ENCODE assay signal across 8 mouse cellular contexts in genomic region chr19:40678532-40679307, GRCm38 (mm10).
DNase-seq lines count a peak whose midpoint lies in the region; ATAC-seq and TF ChIP-seq lines count a peak whose summit lies in the region.

No protein-coding gene starts in this region.

- no peak overlapping the region for H3K9ac ChIP-seq in heart, postnatal 0 days (replicated peaks; ENCODE audit: low read depth, low read length)
- H3K9ac ChIP-seq in liver, postnatal 0 days (replicated peaks) = no peak overlapping the region
- no peak overlapping the region for H3K9ac ChIP-seq in stomach, embryonic 16.5 days (ENCODE audit: low read length)

- DNase-seq in left cerebral cortex, adult 2 months (ENCODE audit: extremely low spot score in 1 of 2, low spot score in 2 of 2) = no peak
- no peak for DNase-seq in left cerebral cortex, adult 8-10 months (ENCODE audit: low spot score in 2 of 2)
- DNase-seq in heart, postnatal 0 days (ENCODE audit: low spot score) = peak; percentile 66
- peak; percentile 40 for DNase-seq in liver, postnatal 0 days
- DNase-seq in urinary bladder, postnatal 25 days (ENCODE audit: low spot score) = no peak
- no peak for DNase-seq in right cerebral cortex, postnatal 4 days

- 0 out of 2 replicates have a peak, but pooled peaks cover 15% of the 10 kb centered on the region for H3K4me1 ChIP-seq in heart, postnatal 0 days (ENCODE audit: control insufficient read depth, insufficient read depth)
- H3K4me1 ChIP-seq in liver, postnatal 0 days (ENCODE audit: insufficient read depth) = peaks cover 9% of the 10 kb centered on the region
- H3K4me1 ChIP-seq in stomach, embryonic 16.5 days (ENCODE audit: control insufficient read depth, insufficient read depth, low read length) = no peaks in the 10 kb centered on the region; the same call in 1 of the 2 replicates

- 0 out of 2 replicates have a peak, but pooled peaks have one; percentile 23 for TF ChIP-seq EP300 in heart, postnatal 0 days (IDR thresholded peaks at IDR 0.05; ENCODE audit: low read depth)
- no peak for TF ChIP-seq EP300 in liver, postnatal 0 days (IDR thresholded peaks at IDR 0.05; ENCODE audit: low read depth)

- no peaks in the 10 kb centered on the region for H3K27me3 ChIP-seq in heart, postnatal 0 days (ENCODE audit: control insufficient read depth, insufficient read depth, low read length)
- H3K27me3 ChIP-seq in liver, postnatal 0 days (ENCODE audit: insufficient read depth, low read length) = no peaks in the 10 kb centered on the region
- H3K27me3 ChIP-seq in stomach, embryonic 16.5 days (ENCODE audit: control insufficient read depth, insufficient read depth, low read length) = no peaks in the 10 kb centered on the region

- intact Hi-C loops in left cerebral cortex, adult 2 months (cut with DNase I) = no loop called here

- ATAC-seq in common myeloid progenitor, adult 5-6 weeks (replicated peaks; ENCODE audit: low read depth, poor library complexity, severe bottlenecking) = peak; percentile 87
- ATAC-seq in heart, postnatal 0 days (ENCODE audit: insufficient read depth, low read depth) = peak; percentile 65
- peak; percentile 81 for ATAC-seq in liver, postnatal 0 days
- ATAC-seq in stomach, embryonic 16.5 days (ENCODE audit: insufficient read depth, low FRiP score) = peak; percentile 60; the same call in 1 of the 2 replicates

- no peak overlapping the region for H3K4me3 ChIP-seq in left cerebral cortex, adult 2 months
- H3K4me3 ChIP-seq in heart, postnatal 0 days (ENCODE audit: low read depth, low read length) = no peak overlapping the region
- no peak overlapping the region for H3K4me3 ChIP-seq in liver, postnatal 0 days (ENCODE audit: low read depth, low read length)
- no peak overlapping the region for H3K4me3 ChIP-seq in stomach, embryonic 16.5 days (replicated peaks; ENCODE audit: low read length)

- TF ChIP-seq CTCF in left cerebral cortex, adult 2 months (IDR thresholded peaks at IDR 0.05) = no peak
- no peak for TF ChIP-seq CTCF in heart, postnatal 0 days (IDR thresholded peaks at IDR 0.05; ENCODE audit: low read depth)
- no peak for TF ChIP-seq CTCF in liver, postnatal 0 days (IDR thresholded peaks at IDR 0.05; ENCODE audit: low read depth)

- H3K4me2 ChIP-seq in heart, postnatal 0 days (ENCODE audit: low read depth, low read length) = peak overlapping the region; percentile 48
- H3K4me2 ChIP-seq in liver, postnatal 0 days (ENCODE audit: low read depth, low read length) = peak overlapping the region; percentile 50
- H3K4me2 ChIP-seq in stomach, embryonic 16.5 days (ENCODE audit: low read depth, low read length) = 0 out of 2 replicates have a peak overlapping the region, but pooled peaks have one; percentile 3

- H3K27ac ChIP-seq in left cerebral cortex, adult 2 months = 0 out of 2 replicates have a peak overlapping the region, but pooled peaks have one; percentile 19
- H3K27ac ChIP-seq in heart, postnatal 0 days (ENCODE audit: low read depth) = peak overlapping the region; percentile 64
- H3K27ac ChIP-seq in liver, postnatal 0 days (ENCODE audit: low read depth) = peak overlapping the region; percentile 64
- H3K27ac ChIP-seq in stomach, embryonic 16.5 days (ENCODE audit: low read length) = peak overlapping the region; percentile 57

- H3K9me3 ChIP-seq in heart, postnatal 0 days (replicated peaks; ENCODE audit: control insufficient read depth, low read length) = no peaks in the 10 kb centered on the region
- H3K9me3 ChIP-seq in liver, postnatal 0 days (ENCODE audit: low read length) = no peaks in the 10 kb centered on the region
- H3K9me3 ChIP-seq in stomach, embryonic 16.5 days (replicated peaks; ENCODE audit: control insufficient read depth, low read length) = no peaks in the 10 kb centered on the region

- no peaks in the 10 kb centered on the region for H3K36me3 ChIP-seq in heart, postnatal 0 days (replicated peaks; ENCODE audit: control insufficient read depth, insufficient read depth, low read length)
- no peaks in the 10 kb centered on the region for H3K36me3 ChIP-seq in liver, postnatal 0 days (replicated peaks; ENCODE audit: insufficient read depth, low read length)
- H3K36me3 ChIP-seq in stomach, embryonic 16.5 days (ENCODE audit: control insufficient read depth, insufficient read depth, low read length) = no peaks in the 10 kb centered on the region

- WGBS in heart, postnatal 0 days = 16% methylated on average over 17 of the region's 17 CpGs
- WGBS in liver, postnatal 0 days (ENCODE audit: insufficient replicate concordance) = 18% methylated on average over 17 of the region's 17 CpGs
- 30% methylated on average over 17 of the region's 17 CpGs for WGBS in stomach, embryonic 16.5 days

Comparison
In these comparisons a context has a peak if more than half of its experiments do, and no peak if none do; other contexts are left out.
1. DNase-seq: peak in heart, postnatal 0 days (single experiment) and liver, postnatal 0 days (single experiment); none in left cerebral cortex, adult 2 months (0 of 2), left cerebral cortex, adult 8-10 months (0 of 2), urinary bladder, postnatal 25 days (single experiment) and right cerebral cortex, postnatal 4 days (single experiment).
2. Peak in every context shown above with its lines, with median percentiles within 50 percentile points of each other: H3K27ac ChIP-seq, ATAC-seq and H3K4me2 ChIP-seq.